Mouse (Mus musculus) megakaryocyte, embryonic 14.5 days (primary cell): ENCODE measurements around the gene Hnrnpr.

ENCODE experiments used
- FLI1 ChIP-seq: IDR thresholded peaks from 2 replicates; pipeline ENCODE4 v1.6.1; 2012; ENCODE audit warnings: low read length, inconsistent platforms, mixed read lengths
- GATA1 ChIP-seq: IDR thresholded peaks from 3 replicates; pipeline ENCODE4 v1.6.1; 2012; ENCODE audit warnings: mixed read lengths, low read length, inconsistent platforms, borderline replicate concordance

DNA sequence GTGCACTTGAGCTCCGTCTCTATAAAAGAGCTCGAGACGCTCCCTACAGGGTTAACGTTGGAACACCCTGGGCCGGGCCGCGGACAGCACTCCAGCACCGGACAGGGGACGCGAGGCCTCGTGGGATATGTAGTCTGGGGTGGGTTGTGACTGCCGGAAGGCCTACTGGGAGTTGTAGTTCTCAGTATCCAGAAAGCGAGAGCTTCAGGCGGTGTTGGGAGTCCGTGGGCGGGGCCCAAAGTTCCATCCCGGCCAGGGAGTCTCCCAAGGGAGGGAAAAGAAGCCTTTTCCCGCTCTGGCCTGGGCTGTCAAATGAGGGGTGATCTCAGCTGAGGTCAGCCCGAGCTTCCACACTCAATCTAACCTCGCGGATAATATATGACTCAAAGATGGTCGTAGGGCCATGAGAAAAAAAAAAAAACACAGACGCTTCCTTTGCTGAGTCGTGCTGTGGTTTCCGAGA lies 25.4 kb upstream of the Hnrnpr start:
- TF ChIP-seq GATA1 (no peak), FLI1 (no peak)
